Comparison of ENCODE assay signal across 8 mouse cellular contexts in the genomic region with DNA sequence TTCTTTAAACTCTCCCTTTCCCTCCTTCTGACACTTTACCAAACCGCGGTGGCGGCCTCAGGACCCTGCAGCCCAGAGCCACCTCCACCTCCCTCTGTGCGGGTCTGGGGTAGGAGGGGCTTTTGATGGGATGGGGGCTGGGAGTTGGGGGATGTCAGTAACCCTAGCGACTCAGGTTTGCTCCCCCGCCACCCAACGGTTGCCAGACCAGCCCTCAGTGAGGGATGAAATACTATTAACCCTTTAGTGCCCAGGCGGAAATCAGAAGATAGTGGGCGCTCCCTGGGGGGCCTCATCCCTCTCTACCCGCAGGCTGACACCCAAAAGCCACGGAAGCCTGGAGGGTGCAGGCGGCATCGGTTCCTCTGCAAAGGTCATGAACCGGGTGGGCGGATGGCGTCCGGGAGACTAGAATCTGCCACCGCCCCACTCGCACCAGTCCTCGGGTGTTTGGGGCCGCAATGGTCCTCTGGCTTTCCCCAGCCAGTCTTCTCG. TPM values are rescaled to one million over a fixed set of nuclear protein-coding genes. Genes with fewer than 3 reads are reported as not detected.
DNase-seq lines count a peak whose midpoint lies in the region; ATAC-seq and TF ChIP-seq lines count a peak whose summit lies in the region.

No protein-coding gene starts in this region.

- H3K9me3 ChIP-seq in forebrain, embryonic 14.5 days (replicated peaks; ENCODE audit: control insufficient read depth, low read length): no peaks in the 10 kb centered on the region
- no peaks in the 10 kb centered on the region for H3K9me3 ChIP-seq in midbrain, embryonic 12.5 days

- H3K4me1 ChIP-seq in testis, adult 2 months (ENCODE audit: control insufficient read depth, insufficient read depth, low read length): peaks cover 6% of the 10 kb centered on the region
- 0 out of 2 replicates have a peak, but pooled peaks cover 10% of the 10 kb centered on the region for H3K4me1 ChIP-seq in forebrain, embryonic 14.5 days (ENCODE audit: control insufficient read depth, insufficient read depth, low read length)
- H3K4me1 ChIP-seq in midbrain, embryonic 12.5 days: peaks cover 5% of the 10 kb centered on the region; the same call in 1 of the 2 replicates
- peaks cover 9% of the 10 kb centered on the region for H3K4me1 ChIP-seq in thymus, adult 2 months (replicated peaks; ENCODE audit: control insufficient read depth, insufficient read depth, low read length)

- DNase-seq in frontal cortex, postnatal 14 days (ENCODE audit: low spot score in 2 of 2): no peak
- no peak for DNase-seq in testis, postnatal 14 days (ENCODE audit: low spot score)
- peak; percentile 82 for DNase-seq in forebrain, embryonic 14.5 days (ENCODE audit: low spot score)
- DNase-seq in layer of hippocampus, postnatal 14 days (ENCODE audit: low spot score in 2 of 2): peak; percentile 67 to 70
- DNase-seq in thymus, adult 2 months: peak; percentile 75

- under 1% methylated on average over 22 of the region's 22 CpGs for WGBS in forebrain, embryonic 14.5 days
- WGBS in midbrain, embryonic 12.5 days: under 1% methylated on average over 22 of the region's 22 CpGs
- under 1% methylated on average over 22 of the region's 22 CpGs for WGBS in thymus, adult 2 months

- H3K4me3 ChIP-seq in testis, adult 2 months (ENCODE audit: control insufficient read depth, low read depth, low read length): peak overlapping the region; percentile 24
- H3K4me3 ChIP-seq in forebrain, embryonic 14.5 days (ENCODE audit: low read depth, low read length): peak overlapping the region; percentile 65
- H3K4me3 ChIP-seq in midbrain, embryonic 12.5 days: peak overlapping the region; percentile 62
- H3K4me3 ChIP-seq in thymus, adult 2 months (ENCODE audit: control insufficient read depth, insufficient read depth, low read length): peak overlapping the region; percentile 87

- H3K27me3 ChIP-seq in testis, adult 2 months (ENCODE audit: control insufficient read depth, insufficient read depth, low read length): no peaks in the 10 kb centered on the region
- peaks cover 10% of the 10 kb centered on the region; the same call in 1 of the 2 replicates for H3K27me3 ChIP-seq in forebrain, embryonic 14.5 days (replicated peaks; ENCODE audit: control insufficient read depth, insufficient read depth, low read length)
- H3K27me3 ChIP-seq in midbrain, embryonic 12.5 days: peaks cover 17% of the 10 kb centered on the region
- H3K27me3 ChIP-seq in thymus, adult 2 months (ENCODE audit: control insufficient read depth, insufficient read depth, low read length): no peaks in the 10 kb centered on the region

- no peak overlapping the region for H3K27ac ChIP-seq in testis, adult 2 months (ENCODE audit: control insufficient read depth, insufficient read depth, low read depth, low read length)
- H3K27ac ChIP-seq in forebrain, embryonic 14.5 days (ENCODE audit: low read depth, low read length): peak overlapping the region; percentile 69
- peak overlapping the region; percentile 75 for H3K27ac ChIP-seq in midbrain, embryonic 12.5 days (replicated peaks)
- peak overlapping the region; percentile 71 for H3K27ac ChIP-seq in thymus, adult 2 months (ENCODE audit: control insufficient read depth, insufficient read depth, low read length)

- no peak for TF ChIP-seq POLR2A in testis, adult 2 months (IDR thresholded peaks at IDR 0.05; ENCODE audit: control insufficient read depth, low read depth, low read length)
- no peak for TF ChIP-seq POLR2A in thymus, adult 2 months (IDR thresholded peaks at IDR 0.05; ENCODE audit: control insufficient read depth, extremely low read depth, insufficient read depth, low read length, poor library complexity)

- no peak for TF ChIP-seq CTCF in testis, adult 2 months (IDR thresholded peaks at IDR 0.05; ENCODE audit: control insufficient read depth, insufficient read depth, insufficient replicate concordance, low read depth, low read length)
- peak; percentile 22; the same call in 1 of the 2 replicates for TF ChIP-seq CTCF in thymus, adult 2 months (IDR thresholded peaks at IDR 0.05; ENCODE audit: borderline replicate concordance, control insufficient read depth, extremely low read depth, insufficient read depth, low read length, poor library complexity)

- H3K36me3 ChIP-seq in testis, adult 2 months (ENCODE audit: control insufficient read depth, insufficient read depth, low read length): no peaks in the 10 kb centered on the region
- no peaks in the 10 kb centered on the region for H3K36me3 ChIP-seq in forebrain, embryonic 14.5 days (ENCODE audit: control insufficient read depth, insufficient read depth, low read length)
- H3K36me3 ChIP-seq in midbrain, embryonic 12.5 days: no peaks in the 10 kb centered on the region
- no peaks in the 10 kb centered on the region for H3K36me3 ChIP-seq in thymus, adult 2 months (ENCODE audit: control insufficient read depth, insufficient read depth, low read length)

- peak; percentile 31 for ATAC-seq in frontal cortex, adult (ENCODE audit: low TSS enrichment)
- peak; percentile 87 for ATAC-seq in forebrain, embryonic 14.5 days
- ATAC-seq in midbrain, embryonic 12.5 days (ENCODE audit: low FRiP score, low read depth): peak; percentile 94

- H3K4me2 ChIP-seq in forebrain, embryonic 14.5 days (ENCODE audit: low read length): peak overlapping the region; percentile 88
- H3K4me2 ChIP-seq in midbrain, embryonic 12.5 days (replicated peaks): peak overlapping the region; percentile 64

- H3K9ac ChIP-seq in forebrain, embryonic 14.5 days (ENCODE audit: low read length): peak overlapping the region; percentile 64
- peak overlapping the region; percentile 65 for H3K9ac ChIP-seq in midbrain, embryonic 12.5 days (replicated peaks)

RNA-seq across cellular contexts. Expression of a gene that starts 0.4 kb away (rescaled TPM):
- 1.2 TPM in 2 replicates for polyA plus RNA-seq in testis, adult 2 months (2012; rRNA removed)
- 9.7 and 12.3 TPM in 2 replicates for polyA plus RNA-seq in forebrain, embryonic 14.5 days (2014; fragmentation: Nextera tagmentation; extraction: Ambion mirVana)
- 10 to 100 TPM; 27.0 to 27.6 TPM for total RNA-seq in layer of hippocampus, postnatal 14 days (2021)
- polyA plus RNA-seq in midbrain, embryonic 12.5 days (2016; fragmentation: Nextera tagmentation; extraction: Ambion mirVana): 16.8 and 22.2 TPM in 2 replicates
- 13.3 and 14.0 TPM in 2 replicates for polyA plus RNA-seq in thymus, adult 2 months (2012; rRNA removed)

Comparison
In these comparisons a context has a peak if more than half of its experiments do, and no peak if none do; other contexts are left out.
1. ATAC-seq: peak in every context shown above with its lines; median percentile 94 in midbrain, embryonic 12.5 days; 87 in forebrain, embryonic 14.5 days; 31 in frontal cortex, adult.
2. DNase-seq: peak in forebrain, embryonic 14.5 days (single experiment), layer of hippocampus, postnatal 14 days (2 of 2) and thymus, adult 2 months (single experiment); none in frontal cortex, postnatal 14 days (0 of 2) and testis, postnatal 14 days (single experiment).
3. H3K4me3 ChIP-seq: peak in every context shown above with its lines; median percentile 87 in thymus, adult 2 months; 65 in forebrain, embryonic 14.5 days; 62 in midbrain, embryonic 12.5 days; 24 in testis, adult 2 months.